Mouse (Mus musculus) brain, embryonic 14.5 days (tissue): ENCODE results near the gene Aqp3.

Experiments
- CTCF ChIP-seq: fragments of 200-500 bp; IDR thresholded peaks from 2 replicates; pipeline ENCODE4 v1.5.1; 2012; ENCODE audit warnings: inconsistent platforms, mild to moderate bottlenecking, moderate library complexity, borderline replicate concordance; ENCODE audit not compliant: insufficient read depth, insufficient read length; ENCODE audit errors: extremely low read depth
- POLR2A ChIP-seq: fragments of 200-500 bp; IDR thresholded peaks from 2 replicates; pipeline ENCODE4 v1.6.1; 2012; ENCODE audit warnings: mild to moderate bottlenecking, inconsistent platforms, borderline replicate concordance; ENCODE audit not compliant: poor library complexity, insufficient read depth, insufficient read length, severe bottlenecking; ENCODE audit errors: extremely low read depth

DNA sequence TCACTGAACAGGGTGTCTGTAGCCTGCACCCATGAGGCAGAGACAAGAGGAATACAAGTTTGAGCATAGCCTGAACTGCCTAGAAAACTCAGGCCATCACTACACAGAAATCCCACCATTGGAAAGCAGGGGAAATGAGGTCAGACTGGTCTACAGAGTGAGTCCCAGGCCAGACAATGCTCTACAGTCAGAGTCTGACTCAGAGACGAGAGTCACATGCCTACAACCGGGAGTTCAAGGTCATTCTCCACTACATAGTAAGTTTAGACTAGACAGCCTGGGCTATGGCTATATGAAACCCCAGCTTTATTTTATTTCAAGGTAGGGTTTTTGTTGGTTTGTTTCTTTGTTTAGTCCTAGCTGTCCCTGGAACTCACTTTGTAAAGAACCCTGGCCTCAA lies 49.1 kb downstream of the Aqp3 start:
- no peak for TF ChIP-seq CTCF
- no peak for TF ChIP-seq POLR2A
